Mouse (Mus musculus) right cerebral cortex, postnatal 4 days (tissue): ENCODE measurements around the gene Myo15b.

ENCODE experiments used
- DNase-seq: peaks from one replicate; pipeline ENCODE4 v3.0.0-alpha.2; 2022

The Myo15b gene

GRCm38 (mm10) chr11:115858354-115858753, at the start of gene Myo15b:
Gene Myo15b, plus strand, starts transcription at chr11:115858406.
- no peak for DNase-seq

- peak; percentile 68 for DNase-seq
These were observed 49.4 kb upstream of the Myo15b start for GRCm38 (mm10) chr11:115808696-115809310.

GRCm38 (mm10) chr11:115809311-115809781, 48.9 kb upstream of the Myo15b start:
- DNase-seq: no peak

- DNase-seq: no peak
These were observed 47.8 kb upstream of the Myo15b start for GRCm38 (mm10) chr11:115810377-115810776.

GRCm38 (mm10) chr11:115811381-115812093, 46.7 kb upstream of the Myo15b start:
- no peak for DNase-seq

GRCm38 (mm10) chr11:115812095-115812494, 46.1 kb upstream of the Myo15b start:
- no peak for DNase-seq

GRCm38 (mm10) chr11:115812533-115813420, 45.4 kb upstream of the Myo15b start:
- DNase-seq: no peak

GRCm38 (mm10) chr11:115813507-115814296, 44.5 kb upstream of the Myo15b start, which contains the start of gene Caskin2:
Gene Caskin2, minus strand, starts transcription at chr11:115813639.
- DNase-seq: peak; percentile 92

- peak; percentile 89 for DNase-seq
These were observed 43.4 kb upstream of the Myo15b start, which contains the start of gene Tsen54 for GRCm38 (mm10) chr11:115814605-115815450. Gene Tsen54, plus strand, starts transcription at chr11:115814724.

- no peak for DNase-seq
These were observed 40.9 kb upstream of the Myo15b start for GRCm38 (mm10) chr11:115817331-115817730.

- no peak for DNase-seq
These were observed 38.1 kb upstream of the Myo15b start for GRCm38 (mm10) chr11:115819915-115820623.

GRCm38 (mm10) chr11:115821001-115821400, 37.2 kb upstream of the Myo15b start:
- no peak for DNase-seq

GRCm38 (mm10) chr11:115823774-115824740, 34.1 kb upstream of the Myo15b start, which contains the start of gene Llgl2:
Gene Llgl2, plus strand, starts transcription at chr11:115824049.
- peak; percentile 51 for DNase-seq

- no peak for DNase-seq
These were observed 33.4 kb upstream of the Myo15b start for GRCm38 (mm10) chr11:115824813-115825212.

GRCm38 (mm10) chr11:115826487-115826886, 31.7 kb upstream of the Myo15b start:
- no peak for DNase-seq

GRCm38 (mm10) chr11:115827624-115828023, 30.6 kb upstream of the Myo15b start:
- no peak for DNase-seq

- DNase-seq: no peak
These were observed 29.2 kb upstream of the Myo15b start for GRCm38 (mm10) chr11:115829036-115829435.

- no peak for DNase-seq
These were observed 27.5 kb upstream of the Myo15b start for GRCm38 (mm10) chr11:115830550-115831325.
